Mouse (Mus musculus) cerebellum, adult 11 months (tissue): ENCODE data around the gene Phf7.
A peak's percentile ranks its signal among the peaks of the same experiment; 100 is the strongest.

ENCODE experiments used
- DNase-seq: peaks from one replicate; pipeline ENCODE4 v3.0.0; 2022

The Phf7 gene

GRCm38 (mm10) chr14:31232404-31233069 lies 18.6 kb downstream of the Phf7 start:
- DNase-seq = no peak

- no peak for DNase-seq
Measured at GRCm38 (mm10) chr14:31230442-31230841, 20.7 kb downstream of the Phf7 start.

- no peak for DNase-seq
Measured at GRCm38 (mm10) chr14:31228234-31228633, 22.9 kb downstream of the Phf7 start.

GRCm38 (mm10) chr14:31226978-31227377 lies 24.1 kb downstream of the Phf7 start:
- no peak for DNase-seq

- peak; percentile 77 for DNase-seq
Measured at GRCm38 (mm10) chr14:31217666-31218065, 33.5 kb downstream of the Phf7 start, which contains the start of gene Sema3g. Gene Sema3g, plus strand, starts transcription at chr14:31217860.

GRCm38 (mm10) chr14:31216846-31217245 lies 34.3 kb downstream of the Phf7 start, which contains the start of gene Nisch:
Gene Nisch, minus strand, starts transcription at chr14:31216946.
- DNase-seq = no peak

GRCm38 (mm10) chr14:31215157-31216002 lies 35.7 kb downstream of the Phf7 start:
- DNase-seq = peak; percentile 75

- no peak for DNase-seq
Measured at GRCm38 (mm10) chr14:31214684-31215083, 36.4 kb downstream of the Phf7 start.

- no peak for DNase-seq
Measured at GRCm38 (mm10) chr14:31213868-31214267, 37.2 kb downstream of the Phf7 start.

- no peak for DNase-seq
Measured at GRCm38 (mm10) chr14:31212499-31212898, 38.6 kb downstream of the Phf7 start.

- DNase-seq = no peak
Measured at GRCm38 (mm10) chr14:31211854-31212253, 39.3 kb downstream of the Phf7 start.

GRCm38 (mm10) chr14:31209133-31209557 lies 42.0 kb downstream of the Phf7 start:
- no peak for DNase-seq

- DNase-seq = no peak
Measured at GRCm38 (mm10) chr14:31208084-31208483, 43.0 kb downstream of the Phf7 start, which contains the start of gene Tnnc1. Gene Tnnc1, plus strand, starts transcription at chr14:31208312.

GRCm38 (mm10) chr14:31207070-31207830 lies 43.9 kb downstream of the Phf7 start:
- peak; percentile 35 for DNase-seq

- peak; percentile 96 for DNase-seq
Measured at GRCm38 (mm10) chr14:31206472-31206981, 44.6 kb downstream of the Phf7 start.

GRCm38 (mm10) chr14:31205562-31206467 lies 45.3 kb downstream of the Phf7 start:
- peak; percentile 60 for DNase-seq

GRCm38 (mm10) chr14:31205244-31205561 lies 45.9 kb downstream of the Phf7 start:
- DNase-seq = no peak

GRCm38 (mm10) chr14:31204844-31205243 lies 46.3 kb downstream of the Phf7 start:
- DNase-seq = no peak

- DNase-seq = no peak
Measured at GRCm38 (mm10) chr14:31200038-31200437, 51.1 kb downstream of the Phf7 start.

GRCm38 (mm10) chr14:31199599-31199998 lies 51.5 kb downstream of the Phf7 start:
- DNase-seq = no peak

- DNase-seq = no peak
Measured at GRCm38 (mm10) chr14:31197547-31198516, 53.3 kb downstream of the Phf7 start.
